Mouse (Mus musculus) cerebellum, postnatal 25 days (tissue): ENCODE measurements around the gene Cldn16.
"Not testable (repeated sequence)": the region's sequence is repeated elsewhere in the genome, so short reads cannot be mapped to it uniquely, and the experiment has no call there.

Source experiments
- DNase-seq, 2 experiments: peaks; one replicate each; pipeline ENCODE4 v3.0.0; 2021; ENCODE audit warnings: mixed read lengths in 2 of 2

The Cldn16 gene

GRCm38 (mm10) chr16:26462835-26463234 is at the start of gene Cldn16:
TSS of gene Cldn16 (plus strand) at chr16:26463135.
- DNase-seq: no peak

GRCm38 (mm10) chr16:26418616-26419015 is 44.3 kb upstream of the Cldn16 start:
- DNase-seq: no peak

GRCm38 (mm10) chr16:26422078-26422477 is 40.9 kb upstream of the Cldn16 start:
- DNase-seq: no peak

GRCm38 (mm10) chr16:26430246-26430645 is 32.7 kb upstream of the Cldn16 start:
- DNase-seq: no peak

GRCm38 (mm10) chr16:26433486-26433885 is 29.4 kb upstream of the Cldn16 start:
- no peak for DNase-seq

GRCm38 (mm10) chr16:26440031-26440430 is 22.9 kb upstream of the Cldn16 start:
- DNase-seq: no peak

GRCm38 (mm10) chr16:26441156-26441555 is 21.8 kb upstream of the Cldn16 start:
- no peak for DNase-seq

- no peak for DNase-seq
Observed at GRCm38 (mm10) chr16:26444843-26445242, 18.1 kb upstream of the Cldn16 start.

GRCm38 (mm10) chr16:26447594-26447993 is 15.3 kb upstream of the Cldn16 start:
- peak; percentile 8 to 31 for DNase-seq

GRCm38 (mm10) chr16:26454163-26454562 is 8.8 kb upstream of the Cldn16 start:
- no peak for DNase-seq

- no peak for DNase-seq
Observed at GRCm38 (mm10) chr16:26456182-26456581, 6.8 kb upstream of the Cldn16 start.

GRCm38 (mm10) chr16:26466535-26466934 is 3.6 kb downstream of the Cldn16 start:
- no peak for DNase-seq

- DNase-seq: no peak
Observed at GRCm38 (mm10) chr16:26471254-26471653, 8.3 kb downstream of the Cldn16 start.

GRCm38 (mm10) chr16:26495721-26496120 is 32.8 kb downstream of the Cldn16 start:
- DNase-seq: peak in 1 of 2 experiments; percentile 24

- not testable (repeated sequence) for DNase-seq
Observed at GRCm38 (mm10) chr16:26499705-26500104, 36.8 kb downstream of the Cldn16 start.

GRCm38 (mm10) chr16:26500738-26501137 is 37.8 kb downstream of the Cldn16 start:
- no peak for DNase-seq

- DNase-seq: no peak
Observed at GRCm38 (mm10) chr16:26504961-26505360, 42.0 kb downstream of the Cldn16 start.

GRCm38 (mm10) chr16:26519596-26519995 is 56.7 kb downstream of the Cldn16 start:
- DNase-seq: peak in 1 of 2 experiments; percentile 21

- DNase-seq: no peak
Observed at GRCm38 (mm10) chr16:26525832-26526231, 62.9 kb downstream of the Cldn16 start.

- no peak for DNase-seq
Observed at GRCm38 (mm10) chr16:26526669-26527068, 63.7 kb downstream of the Cldn16 start, which contains the start of gene Tmem207. TSS of gene Tmem207 (minus strand) at chr16:26526769.

- peak in 1 of 2 experiments; percentile 7 for DNase-seq
Observed at GRCm38 (mm10) chr16:26527931-26528666, 65.2 kb downstream of the Cldn16 start.

- no peak for DNase-seq
Observed at GRCm38 (mm10) chr16:26530451-26530850, 67.5 kb downstream of the Cldn16 start.

GRCm38 (mm10) chr16:26532287-26532686 is 69.4 kb downstream of the Cldn16 start:
- DNase-seq: no peak
